Mouse (Mus musculus) adrenal gland, postnatal 25 days (tissue): ENCODE data around the gene Oscar. TPM values are rescaled to one million over a fixed set of nuclear protein-coding genes. Genes with fewer than 3 reads are reported as not detected.

Experiments
- DNase-seq: peaks from one replicate; pipeline ENCODE4 v3.0.0; 2021; ENCODE audit warnings: mixed read lengths
- long read RNA-seq: library from polyadenylated mRNA; stranded (forward); transcript quantifications from one replicate; pipeline ENCODE4 v2.0.0, GENCODE M21; 2021
- total RNA-seq: library from RNA; stranded (reverse); gene quantifications from 2 replicates; pipeline ENCODE4 v1.2.3, GENCODE M21; 2021

Gene Oscar
- 0.39 TPM in 1 of 2 replicates, not detected in the other for total RNA-seq
- long read RNA-seq: 0 reads

GRCm38 (mm10) chr7:3616057-3616388 is at the start of gene Oscar:
Oscar (minus strand) TSS chr7:3616157.
- DNase-seq: no peak

GRCm38 (mm10) chr7:3665215-3666114 is 49.5 kb upstream of the Oscar start, which contains the start of gene Leng1:
Leng1 (minus strand) TSS chr7:3665840.
- DNase-seq: peak; percentile 95

- no peak for DNase-seq
These were observed 48.7 kb upstream of the Oscar start for GRCm38 (mm10) chr7:3664524-3665214.

- DNase-seq: no peak
These were observed 42.6 kb upstream of the Oscar start for GRCm38 (mm10) chr7:3658578-3658977.

GRCm38 (mm10) chr7:3656966-3657365 is 41.0 kb upstream of the Oscar start:
- no peak for DNase-seq

- no peak for DNase-seq
These were observed 30.7 kb upstream of the Oscar start for GRCm38 (mm10) chr7:3646641-3647040.

GRCm38 (mm10) chr7:3646188-3646587 is 30.2 kb upstream of the Oscar start:
- no peak for DNase-seq

- DNase-seq: no peak
These were observed 29.6 kb upstream of the Oscar start for GRCm38 (mm10) chr7:3645488-3646025.

- peak; percentile 96 for DNase-seq
These were observed 28.9 kb upstream of the Oscar start, which contains the start of gene Cnot3 for GRCm38 (mm10) chr7:3644672-3645487. Cnot3 (plus strand) TSS chr7:3645268.

GRCm38 (mm10) chr7:3644348-3644671 is 28.4 kb upstream of the Oscar start:
- DNase-seq: peak; percentile 82

GRCm38 (mm10) chr7:3643843-3644242 is 27.9 kb upstream of the Oscar start:
- no peak for DNase-seq

- DNase-seq: no peak
These were observed 27.5 kb upstream of the Oscar start for GRCm38 (mm10) chr7:3643412-3643811.

- no peak for DNase-seq
These were observed 14.5 kb upstream of the Oscar start for GRCm38 (mm10) chr7:3630478-3630815.

- DNase-seq: peak; percentile 83
These were observed 13.9 kb upstream of the Oscar start, which contains the start of the genes Tfpt and Prpf31 for GRCm38 (mm10) chr7:3629543-3630477. Tfpt (minus strand) TSS chr7:3629929. Prpf31 (plus strand) TSS chr7:3629985.

GRCm38 (mm10) chr7:3629030-3629429 is 13.1 kb upstream of the Oscar start:
- DNase-seq: no peak

- peak; percentile 85 for DNase-seq
These were observed 1.5 kb upstream of the Oscar start, which contains the start of gene Ndufa3 for GRCm38 (mm10) chr7:3617242-3617995. Ndufa3 (plus strand) TSS chr7:3617373.

GRCm38 (mm10) chr7:3616389-3617241 is 658 bp upstream of the Oscar start:
- no peak for DNase-seq

GRCm38 (mm10) chr7:3614021-3614420 is 1.9 kb downstream of the Oscar start:
- no peak for DNase-seq

- DNase-seq: no peak
These were observed 5.0 kb downstream of the Oscar start for GRCm38 (mm10) chr7:3611006-3611405.
